Mouse (Mus musculus): Measurements from ENCODE around the gene Zfc3h1. TPM values are rescaled to one million over a fixed set of nuclear protein-coding genes. Genes with fewer than 3 reads are reported as not detected.

Zfc3h1 gene
- polyA plus RNA-seq, 1 experiment from 2014 or later, result 13.3 TPM

- H3K36me3 ChIP-seq, result peaks cover 21% of the 10 kb centered on the region
- H3K27me3 ChIP-seq (ENCODE audit: insufficient read depth, poor library complexity, severe bottlenecking), result no peaks in the 10 kb centered on the region
- H3K27ac ChIP-seq, result no peak overlapping the region
- DNase-seq (ENCODE audit: low spot score), result no peak
- no peaks in the 10 kb centered on the region for H3K9me3 ChIP-seq
- H3K4me1 ChIP-seq (replicated peaks), result peaks cover 21% of the 10 kb centered on the region
- 93% methylated on average over 17 of the region's 17 CpGs for WGBS
- H3K4me3 ChIP-seq, result no peak overlapping the region
These were observed 26.4 kb upstream of the Zfc3h1 start for GRCm38 (mm10) chr10:115358216-115358919.

- no peak overlapping the region for H3K4me3 ChIP-seq
- no peaks in the 10 kb centered on the region for H3K27me3 ChIP-seq (ENCODE audit: insufficient read depth, poor library complexity, severe bottlenecking)
- no peak overlapping the region for H3K27ac ChIP-seq
- H3K36me3 ChIP-seq, result peaks cover 21% of the 10 kb centered on the region
- DNase-seq (ENCODE audit: low spot score), result no peak
- 91% methylated on average over 7 of the region's 7 CpGs for WGBS
- H3K4me1 ChIP-seq (replicated peaks), result peaks cover 21% of the 10 kb centered on the region
- no peaks in the 10 kb centered on the region for H3K9me3 ChIP-seq
These were observed 25.7 kb upstream of the Zfc3h1 start for GRCm38 (mm10) chr10:115359066-115359465.

- Histone ChIP-seq H3K36me3 (peaks cover 4% of the 10 kb centered on the region), H3K9me3 (no peaks in the 10 kb centered on the region), H3K27me3 (ENCODE audit: insufficient read depth, poor library complexity, severe bottlenecking) (no peaks in the 10 kb centered on the region), H3K4me1 (replicated peaks) (peaks cover 21% of the 10 kb centered on the region), H3K4me3 (peak within 1 kb of the TSS; percentile 68), H3K27ac (peak within 1 kb of the TSS; percentile 93)
- DNase-seq (ENCODE audit: low spot score), result peak; percentile 97
- under 1% methylated on average over 58 of the region's 58 CpGs for WGBS
These were observed 22.7 kb upstream of the Zfc3h1 start, which contains the start of gene Tmem19 for GRCm38 (mm10) chr10:115361840-115362622. Gene Tmem19 (minus strand): TSS chr10:115362501.

GRCm38 (mm10) chr10:115362623-115362964, 22.2 kb upstream of the Zfc3h1 start:
- Histone ChIP-seq H3K9me3 (no peaks in the 10 kb centered on the region), H3K4me3 (peak overlapping the region; percentile 68), H3K27ac (peak overlapping the region; percentile 93), H3K36me3 (no peaks in the 10 kb centered on the region), H3K27me3 (ENCODE audit: insufficient read depth, poor library complexity, severe bottlenecking) (no peaks in the 10 kb centered on the region), H3K4me1 (replicated peaks) (peaks cover 21% of the 10 kb centered on the region)
- 9% methylated on average over 9 of the region's 9 CpGs for WGBS
- no peak for DNase-seq (ENCODE audit: low spot score)

- Histone ChIP-seq H3K4me1 (replicated peaks) (peaks cover 21% of the 10 kb centered on the region), H3K27me3 (ENCODE audit: insufficient read depth, poor library complexity, severe bottlenecking) (no peaks in the 10 kb centered on the region), H3K36me3 (no peaks in the 10 kb centered on the region), H3K9me3 (no peaks in the 10 kb centered on the region), H3K27ac (peak overlapping the region; percentile 93), H3K4me3 (peak overlapping the region; percentile 68)
- WGBS, result 85% methylated on average over 4 of the region's 4 CpGs
- no peak for DNase-seq (ENCODE audit: low spot score)
These were observed 21.6 kb upstream of the Zfc3h1 start for GRCm38 (mm10) chr10:115363151-115363550.

- 86% methylated on average over 2 of the region's 2 CpGs for WGBS
- H3K36me3 ChIP-seq, result peaks cover 15% of the 10 kb centered on the region
- H3K27me3 ChIP-seq (ENCODE audit: insufficient read depth, poor library complexity, severe bottlenecking), result no peaks in the 10 kb centered on the region
- H3K4me1 ChIP-seq (replicated peaks), result peaks cover 26% of the 10 kb centered on the region
- no peak overlapping the region for H3K27ac ChIP-seq
- peak overlapping the region; percentile 95; the same call in 1 of the 2 replicates for H3K4me3 ChIP-seq
- DNase-seq (ENCODE audit: low spot score), result no peak
- no peaks in the 10 kb centered on the region for H3K9me3 ChIP-seq
These were observed 3.2 kb upstream of the Zfc3h1 start for GRCm38 (mm10) chr10:115381506-115382084.

- Histone ChIP-seq H3K4me3 (peak overlapping the region; percentile 95), H3K36me3 (peaks cover 15% of the 10 kb centered on the region), H3K4me1 (replicated peaks) (peaks cover 39% of the 10 kb centered on the region), H3K9me3 (no peaks in the 10 kb centered on the region), H3K27me3 (ENCODE audit: insufficient read depth, poor library complexity, severe bottlenecking) (no peaks in the 10 kb centered on the region), H3K27ac (peak overlapping the region; percentile 97)
- no peak for DNase-seq (ENCODE audit: low spot score)
- 31% methylated on average over 12 of the region's 12 CpGs for WGBS
These were observed 1.7 kb upstream of the Zfc3h1 start for GRCm38 (mm10) chr10:115382846-115383643.

GRCm38 (mm10) chr10:115383644-115384220, 1.0 kb upstream of the Zfc3h1 start:
- Histone ChIP-seq H3K27me3 (ENCODE audit: insufficient read depth, poor library complexity, severe bottlenecking) (no peaks in the 10 kb centered on the region), H3K9me3 (no peaks in the 10 kb centered on the region), H3K4me1 (replicated peaks) (peaks cover 46% of the 10 kb centered on the region), H3K4me3 (peak overlapping the region; percentile 95), H3K36me3 (peaks cover 21% of the 10 kb centered on the region), H3K27ac (peak overlapping the region; percentile 97)
- no peak for DNase-seq (ENCODE audit: low spot score)
- 4% methylated on average over 15 of the region's 15 CpGs for WGBS

- peak; percentile 74 for DNase-seq (ENCODE audit: low spot score)
- H3K4me1 ChIP-seq (replicated peaks), result peaks cover 46% of the 10 kb centered on the region
- H3K27me3 ChIP-seq (ENCODE audit: insufficient read depth, poor library complexity, severe bottlenecking), result no peaks in the 10 kb centered on the region
- no peaks in the 10 kb centered on the region for H3K9me3 ChIP-seq
- under 1% methylated on average over 101 of the region's 101 CpGs for WGBS
- H3K27ac ChIP-seq, result peak overlapping the region; percentile 97
- H3K36me3 ChIP-seq, result peaks cover 27% of the 10 kb centered on the region
- H3K4me3 ChIP-seq, result peak overlapping the region; percentile 95
These were observed 551 bp downstream of the Zfc3h1 start for GRCm38 (mm10) chr10:115385018-115386002.

GRCm38 (mm10) chr10:115387891-115388290, 3.1 kb downstream of the Zfc3h1 start:
- 89% methylated on average over 3 of the region's 3 CpGs for WGBS

GRCm38 (mm10) chr10:115391076-115391475, 6.3 kb downstream of the Zfc3h1 start:
- Histone ChIP-seq H3K9me3 (no peaks in the 10 kb centered on the region), H3K27ac (no peak overlapping the region), H3K4me3 (no peak overlapping the region), H3K4me1 (replicated peaks) (peaks cover 25% of the 10 kb centered on the region), H3K27me3 (ENCODE audit: insufficient read depth, poor library complexity, severe bottlenecking) (no peaks in the 10 kb centered on the region), H3K36me3 (peaks cover 68% of the 10 kb centered on the region)
- DNase-seq (ENCODE audit: low spot score), result no peak
- 93% methylated on average over 4 of the region's 4 CpGs for WGBS

More at GRCm38 (mm10) chr10:115387891-115388290, 3.1 kb downstream of the Zfc3h1 start:
- no peak overlapping the region for H3K27ac ChIP-seq
- H3K4me3 ChIP-seq, result no peak overlapping the region
- H3K4me1 ChIP-seq (replicated peaks), result peaks cover 28% of the 10 kb centered on the region
- peaks cover 40% of the 10 kb centered on the region for H3K36me3 ChIP-seq
- H3K27me3 ChIP-seq (ENCODE audit: insufficient read depth, poor library complexity, severe bottlenecking), result no peaks in the 10 kb centered on the region
- no peak for DNase-seq (ENCODE audit: low spot score)
- no peaks in the 10 kb centered on the region for H3K9me3 ChIP-seq

Data from hindbrain, embryonic 10.5 days (tissue).